Mouse (Mus musculus): ENCODE results near the gene Rtca. TPM values are rescaled to one million over a fixed set of nuclear protein-coding genes. Genes with fewer than 3 reads are reported as not detected.

The Rtca gene
- polyA plus RNA-seq, 2 experiments, result 18.6 to 27.3 TPM

DNA sequence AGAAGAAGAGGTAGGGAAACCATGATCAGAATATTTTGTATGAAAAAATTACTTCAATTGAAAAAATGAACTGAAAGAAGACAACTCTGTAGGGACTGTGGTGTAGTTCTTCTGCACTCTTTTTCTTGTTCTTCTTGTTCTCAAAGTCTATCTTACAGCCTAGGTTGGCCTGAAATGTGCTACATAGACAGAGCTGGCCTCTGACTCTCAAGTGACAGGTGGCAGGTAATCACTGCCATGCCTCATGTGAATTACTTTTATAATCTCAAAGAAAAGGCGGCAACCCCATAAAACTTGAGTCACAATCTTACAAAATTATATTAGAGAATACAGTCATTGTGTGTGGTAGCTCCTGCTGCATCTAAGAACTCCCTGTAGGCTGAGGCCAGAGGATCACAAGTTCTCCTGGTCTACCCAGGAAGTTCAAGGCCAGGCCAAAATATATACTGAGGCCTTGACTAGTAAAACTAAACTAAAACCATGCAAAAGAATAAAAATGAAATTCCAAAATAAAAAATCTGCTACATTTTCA lies 16.0 kb downstream of the Rtca start:
- DNase-seq (ENCODE audit: low read depth in 3 of 3, low spot score in 3 of 3) (no peak), ATAC-seq (ENCODE audit: insufficient read depth) (no peak)
- 73% methylated on average over 1 of the region's 1 CpGs for WGBS (ENCODE audit: insufficient replicate concordance)
- Histone ChIP-seq H3K27me3 (ENCODE audit: control insufficient read depth, insufficient read depth, low read length) (no peaks in the 10 kb centered on the region), H3K9me3 (ENCODE audit: control insufficient read depth, low read length) (no peaks in the 10 kb centered on the region), H3K4me3 (ENCODE audit: insufficient read depth in 1 of 2, low read depth in 2 of 2, low read length in 2 of 2) (no peak overlapping the region), H3K9ac (replicated peaks) (no peak overlapping the region), H3K4me2 (ENCODE audit: low read depth) (no peak overlapping the region), H3K27ac (no peak overlapping the region), H3K36me3 (replicated peaks; ENCODE audit: control insufficient read depth, insufficient read depth, low read depth) (peaks cover 35% of the 10 kb centered on the region), H3K4me1 (replicated peaks; ENCODE audit: control insufficient read depth in 2 of 2, insufficient read depth in 2 of 2, low read length in 1 of 2) (no peaks in the 10 kb centered on the region)
- TF ChIP-seq CTCF (IDR thresholded peaks at IDR 0.05; ENCODE audit: low read depth) (no peak), EP300 (IDR thresholded peaks at IDR 0.05; ENCODE audit: low read depth) (no peak)

DNA sequence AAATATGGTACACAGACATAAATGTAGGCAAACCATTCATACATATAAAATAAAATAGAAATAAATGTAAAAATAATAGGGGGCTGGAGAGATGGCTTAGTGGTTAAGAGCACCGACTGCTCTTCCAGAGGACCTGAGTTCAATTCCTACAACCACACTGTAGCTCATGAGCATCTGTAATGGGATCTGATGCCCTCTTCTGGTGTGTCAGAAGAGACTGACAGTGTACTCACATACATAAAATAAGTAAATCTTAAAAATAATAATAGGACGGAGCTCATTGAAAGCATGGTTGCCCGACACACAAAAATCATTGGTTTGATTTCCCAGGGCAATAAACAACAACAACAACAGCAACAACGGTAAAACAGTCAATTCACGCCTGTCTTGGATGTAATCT lies 17.1 kb downstream of the Rtca start:
- Histone ChIP-seq H3K4me2 (ENCODE audit: low read depth) (no peak overlapping the region), H3K4me3 (ENCODE audit: insufficient read depth in 1 of 2, low read depth in 2 of 2, low read length in 2 of 2) (no peak overlapping the region), H3K9ac (replicated peaks) (no peak overlapping the region), H3K9me3 (ENCODE audit: control insufficient read depth, low read length) (no peaks in the 10 kb centered on the region), H3K27ac (no peak overlapping the region), H3K27me3 (ENCODE audit: control insufficient read depth, insufficient read depth, low read length) (no peaks in the 10 kb centered on the region), H3K36me3 (replicated peaks; ENCODE audit: control insufficient read depth, insufficient read depth, low read depth) (peaks cover 30% of the 10 kb centered on the region), H3K4me1 (replicated peaks; ENCODE audit: control insufficient read depth in 2 of 2, insufficient read depth in 2 of 2, low read length in 1 of 2) (no peaks in the 10 kb centered on the region)
- DNase-seq (ENCODE audit: low read depth in 3 of 3, low spot score in 3 of 3), result no peak
- 82% methylated on average over 5 of the region's 5 CpGs for WGBS (ENCODE audit: insufficient replicate concordance)
- TF ChIP-seq EP300 (IDR thresholded peaks at IDR 0.05; ENCODE audit: low read depth), result no peak
- TF ChIP-seq CTCF (IDR thresholded peaks at IDR 0.05; ENCODE audit: low read depth), result no peak
- no peak for ATAC-seq (ENCODE audit: insufficient read depth)

DNA sequence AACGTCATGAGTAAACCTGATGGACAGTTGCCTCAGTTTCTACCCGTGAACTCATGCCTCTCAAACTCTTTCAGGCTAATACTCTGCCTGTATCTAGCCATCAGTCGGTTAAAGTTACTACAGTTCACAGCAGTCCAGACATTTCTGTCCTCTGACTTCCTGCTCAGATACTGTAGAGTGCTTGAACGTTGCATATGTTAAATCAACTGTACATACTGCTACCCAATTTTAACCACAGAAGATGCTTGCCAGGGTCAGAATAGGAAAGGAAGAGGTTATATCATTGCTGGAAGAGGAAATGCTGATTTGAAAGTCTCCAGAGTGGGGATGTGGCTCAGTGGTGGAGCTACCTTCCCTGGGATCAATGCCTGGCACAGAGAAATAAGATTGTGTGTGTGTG lies 24.7 kb downstream of the Rtca start:
- DNase-seq (ENCODE audit: low read depth in 3 of 3, low spot score in 3 of 3) (no peak), ATAC-seq (ENCODE audit: insufficient read depth) (no peak)
- Histone ChIP-seq H3K9ac (replicated peaks) (no peak overlapping the region), H3K4me3 (ENCODE audit: insufficient read depth in 1 of 2, low read depth in 2 of 2, low read length in 2 of 2) (no peak overlapping the region), H3K4me1 (replicated peaks; ENCODE audit: control insufficient read depth in 2 of 2, insufficient read depth in 2 of 2, low read length in 1 of 2) (no peaks in the 10 kb centered on the region), H3K27ac (no peak overlapping the region), H3K9me3 (ENCODE audit: control insufficient read depth, low read length) (no peaks in the 10 kb centered on the region), H3K4me2 (ENCODE audit: low read depth) (no peak overlapping the region), H3K27me3 (ENCODE audit: control insufficient read depth, insufficient read depth, low read length) (no peaks in the 10 kb centered on the region), H3K36me3 (replicated peaks; ENCODE audit: control insufficient read depth, insufficient read depth, low read depth) (peaks cover 3% of the 10 kb centered on the region)
- WGBS (ENCODE audit: insufficient replicate concordance), result 32% methylated on average over 4 of the region's 4 CpGs
- TF ChIP-seq EP300 (IDR thresholded peaks at IDR 0.05; ENCODE audit: low read depth), result no peak
- TF ChIP-seq CTCF (IDR thresholded peaks at IDR 0.05; ENCODE audit: low read depth), result no peak

- DNase-seq (ENCODE audit: low read depth in 3 of 3, low spot score in 3 of 3), result no peak
- TF ChIP-seq EP300 (IDR thresholded peaks at IDR 0.05; ENCODE audit: low read depth) (no peak), CTCF (IDR thresholded peaks at IDR 0.05; ENCODE audit: low read depth) (no peak)
These were observed 25.3 kb downstream of the Rtca start for GRCm38 (mm10) chr3:116482724-116483123.

GRCm38 (mm10) chr3:116480937-116481336 lies 27.1 kb downstream of the Rtca start:
- Histone ChIP-seq H3K36me3 (replicated peaks; ENCODE audit: control insufficient read depth, insufficient read depth, low read depth) (no peaks in the 10 kb centered on the region), H3K27me3 (ENCODE audit: control insufficient read depth, insufficient read depth, low read length) (no peaks in the 10 kb centered on the region), H3K4me3 (ENCODE audit: insufficient read depth in 1 of 2, low read depth in 2 of 2, low read length in 2 of 2) (no peak overlapping the region), H3K27ac (no peak overlapping the region), H3K4me2 (ENCODE audit: low read depth) (no peak overlapping the region), H3K9me3 (ENCODE audit: control insufficient read depth, low read length) (no peaks in the 10 kb centered on the region), H3K4me1 (replicated peaks; ENCODE audit: control insufficient read depth in 2 of 2, insufficient read depth in 2 of 2, low read length in 1 of 2) (no peaks in the 10 kb centered on the region), H3K9ac (replicated peaks) (no peak overlapping the region)
- no peak for TF ChIP-seq EP300 (IDR thresholded peaks at IDR 0.05; ENCODE audit: low read depth)
- no peak for TF ChIP-seq CTCF (IDR thresholded peaks at IDR 0.05; ENCODE audit: low read depth)
- DNase-seq (ENCODE audit: low read depth in 3 of 3, low spot score in 3 of 3), result no peak
- WGBS (ENCODE audit: insufficient replicate concordance), result 46% methylated on average over 5 of the region's 5 CpGs
- ATAC-seq (ENCODE audit: insufficient read depth), result no peak

More at GRCm38 (mm10) chr3:116482724-116483123, 25.3 kb downstream of the Rtca start:
- Histone ChIP-seq H3K27me3 (ENCODE audit: control insufficient read depth, insufficient read depth, low read length) (no peaks in the 10 kb centered on the region), H3K9ac (replicated peaks) (no peak overlapping the region), H3K4me1 (replicated peaks; ENCODE audit: control insufficient read depth in 2 of 2, insufficient read depth in 2 of 2, low read length in 1 of 2) (no peaks in the 10 kb centered on the region), H3K9me3 (ENCODE audit: control insufficient read depth, low read length) (no peaks in the 10 kb centered on the region), H3K4me2 (ENCODE audit: low read depth) (no peak overlapping the region), H3K27ac (no peak overlapping the region), H3K36me3 (replicated peaks; ENCODE audit: control insufficient read depth, insufficient read depth, low read depth) (peaks cover under 1% of the 10 kb centered on the region), H3K4me3 (ENCODE audit: insufficient read depth in 1 of 2, low read depth in 2 of 2, low read length in 2 of 2) (no peak overlapping the region)
- 21% methylated on average over 3 of the region's 3 CpGs for WGBS (ENCODE audit: insufficient replicate concordance)
- ATAC-seq (ENCODE audit: insufficient read depth), result no peak
